21 mouse cellular contexts compared by ENCODE assay signal in the genomic region with DNA sequence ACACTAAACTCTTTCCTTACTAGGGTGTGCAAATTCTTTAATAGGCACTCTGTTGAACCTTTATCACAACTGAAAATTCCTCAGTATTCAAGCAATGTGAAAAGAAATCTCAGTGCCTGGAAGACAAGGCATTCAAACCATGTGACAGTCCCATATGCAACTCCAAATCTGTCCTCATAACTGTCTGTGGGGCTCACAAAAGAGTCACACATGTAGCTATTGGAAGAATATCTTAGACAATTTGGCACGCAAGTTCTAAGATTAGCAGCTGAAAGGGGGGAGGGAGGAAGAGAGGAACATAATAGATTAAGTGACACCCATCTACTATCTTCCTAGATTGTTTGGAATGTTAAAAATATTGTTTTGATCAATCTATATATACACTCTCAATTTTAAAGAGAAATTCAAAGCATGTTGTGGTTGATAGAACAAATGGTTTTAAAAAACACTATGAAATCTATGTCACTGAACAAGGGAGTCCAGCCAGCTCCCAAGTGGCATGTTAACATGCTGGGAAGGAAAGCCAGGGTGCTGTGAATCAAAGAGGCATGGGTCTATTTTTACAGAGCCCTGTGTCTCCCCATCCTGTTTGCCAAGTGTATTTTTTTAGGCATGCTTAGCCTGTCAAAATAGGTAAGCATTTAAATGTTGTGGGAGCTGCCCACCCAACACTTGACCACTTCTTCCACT.
"Had no signal": no experiment of that assay in that cellular context is flagged by ENCODE, and none has a peak within 500 bp of the region (broad histone marks: within the 10 kb centered on the region; RNA-seq: fewer than 3 reads in every experiment).

No protein-coding gene starts in this region.

- H3K27me3 ChIP-seq: limb, embryonic 13.5 days; liver, embryonic 12.5 days; liver, embryonic 15.5 days; midbrain, embryonic 12.5 days; midbrain, embryonic 15.5 days; neural tube, embryonic 12.5 days; neural tube, embryonic 15.5 days had no signal

- H3K4me1 ChIP-seq: limb, embryonic 10.5 days; limb, embryonic 13.5 days; liver, embryonic 12.5 days; liver, embryonic 15.5 days; midbrain, embryonic 12.5 days; midbrain, embryonic 15.5 days; neural tube, embryonic 12.5 days; neural tube, embryonic 15.5 days had no signal

- DNase-seq: kidney, postnatal 36 days; layer of hippocampus, adult 9-11 months; liver; lung, adult 18-20 months; right cerebral cortex, adult 18-20 months; right cerebral cortex, postnatal 14 days; right cerebral cortex, postnatal 4 days; thymus, adult 2 months; thymus, postnatal 14 days; thymus, postnatal 4 days had no signal

- H3K36me3 ChIP-seq: limb, embryonic 10.5 days; limb, embryonic 13.5 days; liver, embryonic 12.5 days; liver, embryonic 15.5 days; midbrain, embryonic 12.5 days; midbrain, embryonic 15.5 days; neural tube, embryonic 12.5 days; neural tube, embryonic 15.5 days had no signal

- H3K9me3 ChIP-seq: limb, embryonic 10.5 days; limb, embryonic 13.5 days; liver, embryonic 12.5 days; liver, embryonic 15.5 days; midbrain, embryonic 12.5 days; midbrain, embryonic 15.5 days; neural tube, embryonic 12.5 days; neural tube, embryonic 15.5 days had no signal

- H3K27ac ChIP-seq: kidney, postnatal 0 days; limb, embryonic 10.5 days; limb, embryonic 13.5 days; liver, embryonic 12.5 days; liver, embryonic 15.5 days; macrophage; midbrain, embryonic 12.5 days; midbrain, embryonic 15.5 days; neural tube, embryonic 12.5 days; neural tube, embryonic 15.5 days; stomach, postnatal 0 days had no signal

- ATAC-seq: liver, embryonic 12.5 days; midbrain, embryonic 15.5 days had no signal

- H3K4me2 ChIP-seq: limb, embryonic 13.5 days; liver, embryonic 12.5 days; liver, embryonic 15.5 days; midbrain, embryonic 12.5 days; midbrain, embryonic 15.5 days; neural tube, embryonic 12.5 days; neural tube, embryonic 15.5 days had no signal

- H3K4me3 ChIP-seq: limb, embryonic 10.5 days; limb, embryonic 13.5 days; liver, embryonic 12.5 days; liver, embryonic 15.5 days; midbrain, embryonic 12.5 days; midbrain, embryonic 15.5 days; neural tube, embryonic 12.5 days; neural tube, embryonic 15.5 days had no signal

- H3K9ac ChIP-seq: limb, embryonic 13.5 days; liver, embryonic 12.5 days; liver, embryonic 15.5 days; midbrain, embryonic 12.5 days; midbrain, embryonic 15.5 days; neural tube, embryonic 12.5 days; neural tube, embryonic 15.5 days had no signal
